Mouse (Mus musculus): Measurements from ENCODE around the gene Spns2. TPM values are rescaled to one million over a fixed set of nuclear protein-coding genes. Genes with fewer than 3 reads are reported as not detected.

The Spns2 gene
- polyA plus RNA-seq, 1 experiment from 2014 or later, result 11.6 TPM

- Histone ChIP-seq H3K27me3 (replicated peaks) (peaks cover 21% of the 10 kb centered on the region), H3K4me3 (peak within 1 kb of the TSS; percentile 54), H3K9ac (peak within 1 kb of the TSS; percentile 57), H3K9me3 (no peaks in the 10 kb centered on the region), H3K4me2 (peak within 1 kb of the TSS; percentile 95), H3K27ac (peak within 1 kb of the TSS; percentile 58), H3K4me1 (peaks cover 17% of the 10 kb centered on the region), H3K36me3 (replicated peaks) (no peaks in the 10 kb centered on the region)
- ATAC-seq (replicated peaks), result peak; percentile 87
- WGBS, result under 1% methylated on average over 81 of the region's 86 CpGs
Observed at GRCm38 (mm10) chr11:72411093-72411921, 78.4 kb downstream of the Spns2 start, which contains the start of gene Smtnl2. Gene Smtnl2, minus strand, starts transcription at chr11:72411713.

GRCm38 (mm10) chr11:72410521-72411092 is 79.1 kb downstream of the Spns2 start:
- Histone ChIP-seq H3K4me1 (peaks cover 17% of the 10 kb centered on the region), H3K9me3 (no peaks in the 10 kb centered on the region), H3K9ac (peak overlapping the region; percentile 57; the same call in 1 of the 2 replicates), H3K36me3 (replicated peaks) (no peaks in the 10 kb centered on the region), H3K4me3 (peak overlapping the region; percentile 54), H3K27me3 (replicated peaks) (peaks cover 21% of the 10 kb centered on the region), H3K4me2 (peak overlapping the region; percentile 95), H3K27ac (peak overlapping the region; percentile 58)
- ATAC-seq (replicated peaks), result peak; percentile 59; the same call in 1 of the 2 replicates
- 1% methylated on average over 25 of the region's 25 CpGs for WGBS

- no peak overlapping the region for H3K9ac ChIP-seq
- H3K4me2 ChIP-seq, result no peak overlapping the region
- no peak for ATAC-seq (replicated peaks)
- no peak overlapping the region for H3K4me3 ChIP-seq
- WGBS, result 70% methylated on average over 12 of the region's 12 CpGs
- H3K9me3 ChIP-seq, result no peaks in the 10 kb centered on the region
- H3K4me1 ChIP-seq, result peaks cover 17% of the 10 kb centered on the region
- H3K27me3 ChIP-seq (replicated peaks), result peaks cover 21% of the 10 kb centered on the region
- no peak overlapping the region for H3K27ac ChIP-seq
- no peaks in the 10 kb centered on the region for H3K36me3 ChIP-seq (replicated peaks)
Observed at GRCm38 (mm10) chr11:72409649-72410385, 79.9 kb downstream of the Spns2 start.

GRCm38 (mm10) chr11:72408451-72409170 is 81.1 kb downstream of the Spns2 start:
- H3K27me3 ChIP-seq (replicated peaks), result peaks cover 21% of the 10 kb centered on the region

GRCm38 (mm10) chr11:72407574-72407973 is 82.1 kb downstream of the Spns2 start:
- Histone ChIP-seq H3K27ac (no peak overlapping the region), H3K36me3 (replicated peaks) (no peaks in the 10 kb centered on the region), H3K4me3 (no peak overlapping the region), H3K4me2 (no peak overlapping the region), H3K9me3 (no peaks in the 10 kb centered on the region), H3K27me3 (replicated peaks) (peaks cover 13% of the 10 kb centered on the region), H3K9ac (no peak overlapping the region), H3K4me1 (peaks cover 17% of the 10 kb centered on the region)
- ATAC-seq (replicated peaks), result no peak
- 20% methylated on average over 7 of the region's 7 CpGs for WGBS

More at GRCm38 (mm10) chr11:72408451-72409170, 81.1 kb downstream of the Spns2 start:
- no peak for ATAC-seq (replicated peaks)
- H3K4me2 ChIP-seq, result no peak overlapping the region
- no peak overlapping the region for H3K9ac ChIP-seq
- 61% methylated on average over 9 of the region's 9 CpGs for WGBS
- H3K4me1 ChIP-seq, result peaks cover 17% of the 10 kb centered on the region
- H3K4me3 ChIP-seq, result no peak overlapping the region
- no peaks in the 10 kb centered on the region for H3K9me3 ChIP-seq
- H3K36me3 ChIP-seq (replicated peaks), result no peaks in the 10 kb centered on the region
- H3K27ac ChIP-seq, result no peak overlapping the region

GRCm38 (mm10) chr11:72407081-72407480 is 82.6 kb downstream of the Spns2 start:
- whole genome bisulfite sequencing, result 23% methylated on average over 3 of the region's 3 CpGs
- no peak for ATAC-seq (replicated peaks)
- Histone ChIP-seq H3K9me3 (no peaks in the 10 kb centered on the region), H3K27ac (no peak overlapping the region), H3K4me1 (peaks cover 17% of the 10 kb centered on the region), H3K36me3 (replicated peaks) (no peaks in the 10 kb centered on the region), H3K9ac (no peak overlapping the region), H3K27me3 (replicated peaks) (peaks cover 12% of the 10 kb centered on the region; the same call in 1 of the 2 replicates), H3K4me2 (no peak overlapping the region), H3K4me3 (no peak overlapping the region)

GRCm38 (mm10) chr11:72406079-72406675 is 83.5 kb downstream of the Spns2 start:
- Histone ChIP-seq H3K36me3 (replicated peaks) (no peaks in the 10 kb centered on the region), H3K9me3 (no peaks in the 10 kb centered on the region), H3K9ac (no peak overlapping the region), H3K27me3 (replicated peaks) (peaks cover 12% of the 10 kb centered on the region; the same call in 1 of the 2 replicates), H3K27ac (no peak overlapping the region), H3K4me3 (no peak overlapping the region), H3K4me1 (peaks cover 8% of the 10 kb centered on the region), H3K4me2 (no peak overlapping the region)
- 61% methylated on average over 8 of the region's 8 CpGs for WGBS
- no peak for ATAC-seq (replicated peaks)

GRCm38 (mm10) chr11:72405532-72405931 is 84.2 kb downstream of the Spns2 start:
- Histone ChIP-seq H3K27ac (no peak overlapping the region), H3K4me1 (peaks cover 2% of the 10 kb centered on the region), H3K9me3 (no peaks in the 10 kb centered on the region), H3K9ac (no peak overlapping the region), H3K36me3 (replicated peaks) (no peaks in the 10 kb centered on the region), H3K4me2 (no peak overlapping the region), H3K4me3 (no peak overlapping the region), H3K27me3 (replicated peaks) (peaks cover 8% of the 10 kb centered on the region; the same call in 1 of the 2 replicates)
- 70% methylated on average over 4 of the region's 4 CpGs for WGBS
- no peak for ATAC-seq (replicated peaks)

GRCm38 (mm10) chr11:72402969-72403368 is 86.7 kb downstream of the Spns2 start:
- H3K4me1 ChIP-seq, result no peaks in the 10 kb centered on the region
- no peaks in the 10 kb centered on the region for H3K36me3 ChIP-seq (replicated peaks)
- no peaks in the 10 kb centered on the region for H3K9me3 ChIP-seq
- H3K4me3 ChIP-seq, result no peak overlapping the region
- no peak overlapping the region for H3K4me2 ChIP-seq
- H3K27ac ChIP-seq, result no peak overlapping the region
- no peak for ATAC-seq (replicated peaks)
- WGBS, result 89% methylated on average over 12 of the region's 12 CpGs
- no peak overlapping the region for H3K9ac ChIP-seq
- H3K27me3 ChIP-seq (replicated peaks), result no peaks in the 10 kb centered on the region

- H3K9me3 ChIP-seq, result no peaks in the 10 kb centered on the region
- no peaks in the 10 kb centered on the region for H3K4me1 ChIP-seq
- H3K4me3 ChIP-seq, result no peak overlapping the region
- no peaks in the 10 kb centered on the region for H3K36me3 ChIP-seq (replicated peaks)
- H3K27me3 ChIP-seq (replicated peaks), result no peaks in the 10 kb centered on the region
- no peak overlapping the region for H3K4me2 ChIP-seq
- H3K9ac ChIP-seq, result no peak overlapping the region
- 83% methylated on average over 5 of the region's 5 CpGs for WGBS
- ATAC-seq (replicated peaks), result no peak
- no peak overlapping the region for H3K27ac ChIP-seq
Observed at GRCm38 (mm10) chr11:72402017-72402416, 87.7 kb downstream of the Spns2 start.
